8 mouse cellular contexts compared by ENCODE assay signal in genomic region chr11:58198663-58199062, GRCm38 (mm10). TPM values are rescaled to one million over a fixed set of nuclear protein-coding genes. Genes with fewer than 3 reads are reported as not detected.
A peak's percentile ranks its signal among the peaks of the same experiment; 100 is the strongest.
DNase-seq lines count a peak whose midpoint lies in the region; ATAC-seq lines count a peak whose summit lies in the region.

No protein-coding gene starts in this region.

- no peak overlapping the region for H3K27ac ChIP-seq in kidney, embryonic 15.5 days
- H3K27ac ChIP-seq in embryonic facial prominence, embryonic 13.5 days, result no peak overlapping the region
- H3K27ac ChIP-seq in hindbrain, embryonic 16.5 days (ENCODE audit: low read depth, low read length), result no peak overlapping the region
- no peak overlapping the region for H3K27ac ChIP-seq in midbrain, embryonic 15.5 days

- H3K4me1 ChIP-seq in kidney, embryonic 15.5 days, result peaks cover 13% of the 10 kb centered on the region
- no peaks in the 10 kb centered on the region for H3K4me1 ChIP-seq in embryonic facial prominence, embryonic 13.5 days
- peaks cover 3% of the 10 kb centered on the region; the same call in 1 of the 2 replicates for H3K4me1 ChIP-seq in hindbrain, embryonic 16.5 days (ENCODE audit: control insufficient read depth, insufficient read depth, low read depth, low read length)
- H3K4me1 ChIP-seq in midbrain, embryonic 15.5 days, result 0 out of 2 replicates have a peak, but pooled peaks cover 3% of the 10 kb centered on the region

- H3K9me3 ChIP-seq in kidney, embryonic 15.5 days (replicated peaks), result no peaks in the 10 kb centered on the region
- H3K9me3 ChIP-seq in embryonic facial prominence, embryonic 13.5 days, result no peaks in the 10 kb centered on the region
- H3K9me3 ChIP-seq in hindbrain, embryonic 16.5 days (ENCODE audit: control insufficient read depth, low read length), result no peaks in the 10 kb centered on the region
- no peaks in the 10 kb centered on the region for H3K9me3 ChIP-seq in midbrain, embryonic 15.5 days

- H3K4me2 ChIP-seq in kidney, embryonic 15.5 days, result peak overlapping the region; percentile 62
- H3K4me2 ChIP-seq in embryonic facial prominence, embryonic 13.5 days, result peak overlapping the region; percentile 72
- H3K4me2 ChIP-seq in hindbrain, embryonic 16.5 days (ENCODE audit: low read length), result peak overlapping the region; percentile 67
- peak overlapping the region; percentile 54; the same call in 1 of the 2 replicates for H3K4me2 ChIP-seq in midbrain, embryonic 15.5 days

- no peaks in the 10 kb centered on the region for H3K36me3 ChIP-seq in kidney, embryonic 15.5 days
- H3K36me3 ChIP-seq in embryonic facial prominence, embryonic 13.5 days, result no peaks in the 10 kb centered on the region
- no peaks in the 10 kb centered on the region for H3K36me3 ChIP-seq in hindbrain, embryonic 16.5 days (ENCODE audit: control insufficient read depth, insufficient read depth, low read length)
- H3K36me3 ChIP-seq in midbrain, embryonic 15.5 days (replicated peaks), result no peaks in the 10 kb centered on the region

- no peaks in the 10 kb centered on the region for H3K27me3 ChIP-seq in kidney, embryonic 15.5 days
- H3K27me3 ChIP-seq in embryonic facial prominence, embryonic 13.5 days, result no peaks in the 10 kb centered on the region
- no peaks in the 10 kb centered on the region for H3K27me3 ChIP-seq in hindbrain, embryonic 16.5 days (replicated peaks; ENCODE audit: control insufficient read depth, insufficient read depth, low read length)
- no peaks in the 10 kb centered on the region for H3K27me3 ChIP-seq in midbrain, embryonic 15.5 days (replicated peaks)

- no peak for ATAC-seq in kidney, embryonic 15.5 days (replicated peaks; ENCODE audit: low FRiP score)
- no peak for ATAC-seq in embryonic facial prominence, embryonic 13.5 days (ENCODE audit: insufficient number of reproducible peaks, insufficient read depth, low FRiP score, low TSS enrichment, low read depth)
- ATAC-seq in hindbrain, embryonic 16.5 days, result no peak
- no peak for ATAC-seq in midbrain, embryonic 15.5 days (replicated peaks)
- no peak for ATAC-seq in erythroid progenitor cell, adult 5-6 weeks (replicated peaks; ENCODE audit: low FRiP score, poor library complexity, severe bottlenecking)

- no peak for DNase-seq in kidney, postnatal 4 days
- DNase-seq in urinary bladder, postnatal 25 days (ENCODE audit: low spot score), result no peak
- DNase-seq in right cerebral cortex, postnatal 4 days, result no peak

- H3K9ac ChIP-seq in kidney, embryonic 15.5 days, result no peak overlapping the region
- peak overlapping the region; percentile 75; the same call in 1 of the 2 replicates for H3K9ac ChIP-seq in embryonic facial prominence, embryonic 13.5 days
- no peak overlapping the region for H3K9ac ChIP-seq in hindbrain, embryonic 16.5 days (ENCODE audit: low read depth, low read length)
- H3K9ac ChIP-seq in midbrain, embryonic 15.5 days, result no peak overlapping the region

- WGBS in kidney, embryonic 15.5 days, result 88% methylated on average over 4 of the region's 4 CpGs
- 88% methylated on average over 4 of the region's 4 CpGs for WGBS in embryonic facial prominence, embryonic 13.5 days
- 87% methylated on average over 4 of the region's 4 CpGs for WGBS in hindbrain, embryonic 16.5 days
- 85% methylated on average over 4 of the region's 4 CpGs for WGBS in midbrain, embryonic 15.5 days

- H3K4me3 ChIP-seq in kidney, embryonic 15.5 days (replicated peaks), result peak overlapping the region; percentile 69
- peak overlapping the region; percentile 58 for H3K4me3 ChIP-seq in embryonic facial prominence, embryonic 13.5 days
- H3K4me3 ChIP-seq in hindbrain, embryonic 16.5 days (ENCODE audit: low read length), result no peak overlapping the region; the same call in 1 of the 2 replicates
- no peak overlapping the region for H3K4me3 ChIP-seq in midbrain, embryonic 15.5 days

RNA-seq across cellular contexts. Expression of gene Igtp, which starts 0.7 kb away (rescaled TPM):
- polyA plus RNA-seq in kidney, embryonic 15.5 days (2015; fragmentation: Nextera tagmentation; extraction: Ambion mirVana), result 4.5 and 4.6 TPM in 2 replicates
- polyA plus RNA-seq in embryonic facial prominence, embryonic 13.5 days (2015; fragmentation: Nextera tagmentation; extraction: Ambion mirVana), result 3.1 and 3.4 TPM in 2 replicates
- polyA plus RNA-seq in hindbrain, embryonic 16.5 days (2015; fragmentation: Nextera tagmentation; extraction: Ambion mirVana), result 2.3 and 2.4 TPM in 2 replicates
- polyA plus RNA-seq in midbrain, embryonic 15.5 days (2015; fragmentation: Nextera tagmentation; extraction: Ambion mirVana), result 1.3 and 1.9 TPM in 2 replicates
- 16.8 and 27.4 TPM in 2 replicates for total RNA-seq in erythroid progenitor cell, adult 5-6 weeks (2015; ENCODE audit: low replicate concordance)
- total RNA-seq in erythroid progenitor cell, adult 5-6 weeks (2017; ENCODE audit: low replicate concordance), result 17.1 and 20.9 TPM in 2 replicates

RNA-seq across cellular contexts. Expression of gene Irgm2, which starts 0.8 kb away (rescaled TPM):
- polyA plus RNA-seq in kidney, embryonic 15.5 days (2015; fragmentation: Nextera tagmentation; extraction: Ambion mirVana), result 2.1 and 2.4 TPM in 2 replicates
- polyA plus RNA-seq in embryonic facial prominence, embryonic 13.5 days (2015; fragmentation: Nextera tagmentation; extraction: Ambion mirVana), result 1.5 and 1.8 TPM in 2 replicates
- polyA plus RNA-seq in hindbrain, embryonic 16.5 days (2015; fragmentation: Nextera tagmentation; extraction: Ambion mirVana), result 1.5 and 1.7 TPM in 2 replicates
- 1.2 and 2.0 TPM in 2 replicates for polyA plus RNA-seq in midbrain, embryonic 15.5 days (2015; fragmentation: Nextera tagmentation; extraction: Ambion mirVana)
- total RNA-seq in erythroid progenitor cell, adult 5-6 weeks (2015; ENCODE audit: low replicate concordance), result 6.5 and 12.6 TPM in 2 replicates
- total RNA-seq in erythroid progenitor cell, adult 5-6 weeks (2017; ENCODE audit: low replicate concordance), result 5.9 and 6.8 TPM in 2 replicates

RNA-seq across cellular contexts. Expression of gene Mrpl22, which starts 27.2 kb away (rescaled TPM):
- polyA plus RNA-seq in kidney, embryonic 15.5 days (2015; fragmentation: Nextera tagmentation; extraction: Ambion mirVana), result 145 TPM in 2 replicates
- polyA plus RNA-seq in embryonic facial prominence, embryonic 13.5 days (2015; fragmentation: Nextera tagmentation; extraction: Ambion mirVana), result 135 and 138 TPM in 2 replicates
- 90.2 and 92.1 TPM in 2 replicates for polyA plus RNA-seq in hindbrain, embryonic 16.5 days (2015; fragmentation: Nextera tagmentation; extraction: Ambion mirVana)
- polyA plus RNA-seq in midbrain, embryonic 15.5 days (2015; fragmentation: Nextera tagmentation; extraction: Ambion mirVana), result 93.1 and 95.2 TPM in 2 replicates
- 12.6 and 15.9 TPM in 2 replicates for total RNA-seq in erythroid progenitor cell, adult 5-6 weeks (2015; ENCODE audit: low replicate concordance)
- 10.7 and 21.6 TPM in 2 replicates for total RNA-seq in erythroid progenitor cell, adult 5-6 weeks (2017; ENCODE audit: low replicate concordance)

RNA-seq across cellular contexts. Expression of gene Gemin5, which starts 30.3 kb away (rescaled TPM):
- polyA plus RNA-seq in kidney, embryonic 15.5 days (2015; fragmentation: Nextera tagmentation; extraction: Ambion mirVana), result 24.5 and 24.7 TPM in 2 replicates
- polyA plus RNA-seq in embryonic facial prominence, embryonic 13.5 days (2015; fragmentation: Nextera tagmentation; extraction: Ambion mirVana), result 25.0 and 26.1 TPM in 2 replicates
- 12.5 and 13.4 TPM in 2 replicates for polyA plus RNA-seq in hindbrain, embryonic 16.5 days (2015; fragmentation: Nextera tagmentation; extraction: Ambion mirVana)
- 14.0 and 15.1 TPM in 2 replicates for polyA plus RNA-seq in midbrain, embryonic 15.5 days (2015; fragmentation: Nextera tagmentation; extraction: Ambion mirVana)
- 2.9 and 5.0 TPM in 2 replicates for total RNA-seq in erythroid progenitor cell, adult 5-6 weeks (2015; ENCODE audit: low replicate concordance)
- total RNA-seq in erythroid progenitor cell, adult 5-6 weeks (2017; ENCODE audit: low replicate concordance), result 4.3 and 6.5 TPM in 2 replicates

Comparison
In these comparisons a context has a peak if more than half of its experiments do, and no peak if none do; other contexts are left out.
1. H3K4me3 ChIP-seq: peak in kidney, embryonic 15.5 days (single experiment) and embryonic facial prominence, embryonic 13.5 days (single experiment); none in hindbrain, embryonic 16.5 days (single experiment) and midbrain, embryonic 15.5 days (single experiment).
2. Peak in every context shown above with its lines, with median percentiles within 50 percentile points of each other: H3K4me2 ChIP-seq.